In genomic region chr4:125085346-125085841, GRCm38 (mm10) we compare ENCODE assay signal across 8 mouse cellular contexts. TPM values are rescaled to one million over a fixed set of nuclear protein-coding genes. Genes with fewer than 3 reads are reported as not detected.
A peak's percentile ranks its signal among the peaks of the same experiment; 100 is the strongest.
DNase-seq lines count a peak whose midpoint lies in the region; ATAC-seq and TF ChIP-seq lines count a peak whose summit lies in the region.

No protein-coding gene starts in this region.

- no peaks in the 10 kb centered on the region for H3K9me3 ChIP-seq in forebrain, embryonic 16.5 days (ENCODE audit: control insufficient read depth, low read length)
- no peaks in the 10 kb centered on the region for H3K9me3 ChIP-seq in kidney, postnatal 0 days (replicated peaks; ENCODE audit: low read length)
- no peaks in the 10 kb centered on the region for H3K9me3 ChIP-seq in liver, embryonic 16.5 days (replicated peaks; ENCODE audit: control insufficient read depth, low read length)

- H3K27me3 ChIP-seq in forebrain, embryonic 16.5 days (replicated peaks; ENCODE audit: control insufficient read depth, insufficient read depth, low read length), result no peaks in the 10 kb centered on the region
- H3K27me3 ChIP-seq in kidney, postnatal 0 days (ENCODE audit: insufficient read depth, low read length), result no peaks in the 10 kb centered on the region
- H3K27me3 ChIP-seq in liver, embryonic 16.5 days (ENCODE audit: control insufficient read depth, insufficient read depth, low read depth, low read length), result no peaks in the 10 kb centered on the region

- H3K4me3 ChIP-seq in forebrain, embryonic 16.5 days (replicated peaks; ENCODE audit: low read length), result peak overlapping the region; percentile 88
- peak overlapping the region; percentile 85 for H3K4me3 ChIP-seq in kidney, postnatal 0 days (replicated peaks; ENCODE audit: low read depth, low read length)
- H3K4me3 ChIP-seq in liver, embryonic 16.5 days (ENCODE audit: low read depth, low read length), result peak overlapping the region; percentile 88

- peak overlapping the region; percentile 99 for H3K27ac ChIP-seq in forebrain, embryonic 16.5 days (ENCODE audit: low read length)
- peak overlapping the region; percentile 97 for H3K27ac ChIP-seq in kidney, postnatal 0 days
- H3K27ac ChIP-seq in liver, embryonic 16.5 days (ENCODE audit: low read length), result peak overlapping the region; percentile 94

- peaks cover 20% of the 10 kb centered on the region for H3K4me1 ChIP-seq in forebrain, embryonic 16.5 days (replicated peaks; ENCODE audit: control insufficient read depth, insufficient read depth, low read length)
- peaks cover 5% of the 10 kb centered on the region; the same call in 1 of the 2 replicates for H3K4me1 ChIP-seq in kidney, postnatal 0 days (replicated peaks; ENCODE audit: insufficient read depth, low read length)
- peaks cover 18% of the 10 kb centered on the region for H3K4me1 ChIP-seq in liver, embryonic 16.5 days (ENCODE audit: control insufficient read depth, low read depth, low read length)

- H3K4me2 ChIP-seq in forebrain, embryonic 16.5 days (ENCODE audit: low read length), result peak overlapping the region; percentile 62
- peak overlapping the region; percentile 66 for H3K4me2 ChIP-seq in kidney, postnatal 0 days (ENCODE audit: low read length)
- H3K4me2 ChIP-seq in liver, embryonic 16.5 days (ENCODE audit: low read depth, low read length), result peak overlapping the region; percentile 79

- TF ChIP-seq CTCF in kidney, postnatal 0 days (IDR thresholded peaks at IDR 0.05; ENCODE audit: low read depth), result no peak

- H3K9ac ChIP-seq in forebrain, embryonic 16.5 days (replicated peaks; ENCODE audit: low read depth, low read length), result peak overlapping the region; percentile 94
- peak overlapping the region; percentile 88 for H3K9ac ChIP-seq in kidney, postnatal 0 days (ENCODE audit: low read depth, low read length)
- peak overlapping the region; percentile 94 for H3K9ac ChIP-seq in liver, embryonic 16.5 days (ENCODE audit: low read depth, low read length)

- WGBS in forebrain, embryonic 16.5 days, result under 1% methylated on average over 43 of the region's 45 CpGs
- WGBS in kidney, postnatal 0 days, result under 1% methylated on average over 44 of the region's 45 CpGs
- WGBS in liver, embryonic 16.5 days (ENCODE audit: insufficient replicate concordance), result under 1% methylated on average over 37 of the region's 45 CpGs

- peaks cover 12% of the 10 kb centered on the region for H3K36me3 ChIP-seq in forebrain, embryonic 16.5 days (ENCODE audit: control insufficient read depth, insufficient read depth)
- H3K36me3 ChIP-seq in kidney, postnatal 0 days (ENCODE audit: insufficient read depth, low read length), result peaks cover 21% of the 10 kb centered on the region
- H3K36me3 ChIP-seq in liver, embryonic 16.5 days (ENCODE audit: control insufficient read depth, insufficient read depth), result peaks cover 4% of the 10 kb centered on the region

- peak; percentile 77 for DNase-seq in urinary bladder, postnatal 14 days (ENCODE audit: low spot score)
- no peak for DNase-seq in urinary bladder, postnatal 25 days (ENCODE audit: low spot score)
- peak; percentile 80 for DNase-seq in cerebellum, adult 11-12 months
- peak; percentile 85 for DNase-seq in kidney, postnatal 0 days (ENCODE audit: low spot score)
- no peak for DNase-seq in gastrocnemius, adult 8-10 months (ENCODE audit: low spot score in 2 of 2)

- peak; percentile 92 for ATAC-seq in forebrain, embryonic 16.5 days
- peak; percentile 93 for ATAC-seq in kidney, postnatal 0 days (replicated peaks; ENCODE audit: low FRiP score, low read depth)
- ATAC-seq in liver, embryonic 16.5 days (ENCODE audit: low read depth), result peak; percentile 95
- ATAC-seq in neutrophil, adult 5-6 weeks (ENCODE audit: extremely low read depth, insufficient number of reproducible peaks, low FRiP score, poor library complexity, severe bottlenecking), result peak; percentile 53

RNA-seq across cellular contexts. Expression of gene Meaf6, which starts 0.5 kb away (rescaled TPM):
- 148 and 154 TPM in 2 replicates for polyA plus RNA-seq in forebrain, embryonic 16.5 days (2015; fragmentation: Nextera tagmentation; extraction: Ambion mirVana)
- 49.5 and 50.8 TPM in 2 replicates for polyA plus RNA-seq in kidney, postnatal 0 days (2015; fragmentation: Nextera tagmentation; extraction: Ambion mirVana)
- polyA plus RNA-seq in liver, embryonic 16.5 days (2015; fragmentation: Nextera tagmentation; extraction: Ambion mirVana), result 15.9 and 17.8 TPM in 2 replicates
- total RNA-seq in neutrophil, adult 5-6 weeks (2017), result 23.8 and 38.1 TPM in 2 replicates
- total RNA-seq in gastrocnemius, adult 8-10 months (2022), result 10 to 100 TPM in 1 of 4 experiments, 1 to 10 TPM in 3; 7.9 to 12.3 (median 8.2) TPM

RNA-seq across cellular contexts. Expression of gene Snip1, which starts 18.9 kb away (rescaled TPM):
- polyA plus RNA-seq in forebrain, embryonic 16.5 days (2015; fragmentation: Nextera tagmentation; extraction: Ambion mirVana), result 27.3 and 29.7 TPM in 2 replicates
- polyA plus RNA-seq in kidney, postnatal 0 days (2015; fragmentation: Nextera tagmentation; extraction: Ambion mirVana), result 25.2 and 26.0 TPM in 2 replicates
- polyA plus RNA-seq in liver, embryonic 16.5 days (2015; fragmentation: Nextera tagmentation; extraction: Ambion mirVana), result 10.8 and 11.6 TPM in 2 replicates
- total RNA-seq in neutrophil, adult 5-6 weeks (2017), result 26.2 and 30.0 TPM in 2 replicates
- 1 to 10 TPM; 3.9 to 5.6 (median 4.8) TPM for total RNA-seq in gastrocnemius, adult 8-10 months (2022)

RNA-seq across cellular contexts. Expression of gene Dnali1, which starts 19.9 kb away (rescaled TPM):
- 0.41 and 0.51 TPM in 2 replicates for polyA plus RNA-seq in forebrain, embryonic 16.5 days (2015; fragmentation: Nextera tagmentation; extraction: Ambion mirVana)
- polyA plus RNA-seq in kidney, postnatal 0 days (2015; fragmentation: Nextera tagmentation; extraction: Ambion mirVana), result 0.05 and 0.14 TPM in 2 replicates
- polyA plus RNA-seq in liver, embryonic 16.5 days (2015; fragmentation: Nextera tagmentation; extraction: Ambion mirVana), result not detected in 2 replicates
- 0.23 and 0.49 TPM in 2 replicates for total RNA-seq in neutrophil, adult 5-6 weeks (2017)
- not detected for total RNA-seq in gastrocnemius, adult 8-10 months (2022)

RNA-seq across cellular contexts. Expression of gene Zc3h12a, which starts 42.2 kb away (rescaled TPM):
- polyA plus RNA-seq in forebrain, embryonic 16.5 days (2015; fragmentation: Nextera tagmentation; extraction: Ambion mirVana), result 0.13 TPM in 1 of 2 replicates, not detected in the other
- 0.59 and 0.78 TPM in 2 replicates for polyA plus RNA-seq in kidney, postnatal 0 days (2015; fragmentation: Nextera tagmentation; extraction: Ambion mirVana)
- polyA plus RNA-seq in liver, embryonic 16.5 days (2015; fragmentation: Nextera tagmentation; extraction: Ambion mirVana), result 0.52 and 0.65 TPM in 2 replicates
- 37.3 and 37.8 TPM in 2 replicates for total RNA-seq in neutrophil, adult 5-6 weeks (2017)
- total RNA-seq in gastrocnemius, adult 8-10 months (2022), result 1 to 10 TPM; 1.4 to 2.3 (median 2.0) TPM

Comparison
In these comparisons a context has a peak if more than half of its experiments do, and no peak if none do; other contexts are left out.
1. DNase-seq: peak in urinary bladder, postnatal 14 days (single experiment), cerebellum, adult 11-12 months (single experiment) and kidney, postnatal 0 days (single experiment); none in urinary bladder, postnatal 25 days (single experiment) and gastrocnemius, adult 8-10 months (0 of 2).
2. Peak in every context shown above with its lines, with median percentiles within 50 percentile points of each other: ATAC-seq, H3K27ac ChIP-seq, H3K4me2 ChIP-seq, H3K4me3 ChIP-seq and H3K9ac ChIP-seq.